Mouse (Mus musculus) stomach, embryonic 16.5 days (tissue): ENCODE measurements around the gene Cacna1c. TPM values are rescaled to one million over a fixed set of nuclear protein-coding genes. Genes with fewer than 3 reads are reported as not detected.

ENCODE experiments used
- ATAC-seq: fragments of 200-750 bp; cut with Nextera tagmentation; 2 replicates; pipeline ENCODE4 v1.8.0; 2017; ENCODE audit warnings: moderate number of reproducible peaks, moderate TSS enrichment; ENCODE audit not compliant: insufficient read depth, low FRiP score
- H3K27ac ChIP-seq: fragments of 300-500 bp; sonication (generic); 2 replicates; pipeline ENCODE4 v1.5.1; 2014; ENCODE audit warnings: low read length
- H3K27me3 ChIP-seq: fragments of 300-500 bp; sonication (generic); 2 replicates; pipeline ENCODE4 v1.6.1; 2014; ENCODE audit warnings: low read length, control low read depth, mixed read lengths; ENCODE audit not compliant: control insufficient read depth, insufficient read depth
- H3K36me3 ChIP-seq: fragments of 300-500 bp; sonication (generic); 2 replicates; pipeline ENCODE4 v1.6.1; 2014; ENCODE audit warnings: low read length; ENCODE audit not compliant: control insufficient read depth, insufficient read depth
- H3K4me1 ChIP-seq: fragments of 300-500 bp; sonication (generic); 2 replicates; pipeline ENCODE4 v1.6.1; 2014; ENCODE audit warnings: low read length, control low read depth, mixed read lengths; ENCODE audit not compliant: control insufficient read depth, insufficient read depth
- H3K4me2 ChIP-seq: fragments of 300-500 bp; sonication (generic); 2 replicates; pipeline ENCODE4 v1.6.1; 2014; ENCODE audit warnings: low read depth, low read length, mixed read lengths
- H3K4me3 ChIP-seq: fragments of 300-500 bp; sonication (generic); replicated peaks from 2 replicates; pipeline ENCODE4 v1.5.1; 2014; ENCODE audit warnings: mild to moderate bottlenecking, low read length
- H3K9ac ChIP-seq: fragments of 300-500 bp; sonication (generic); 2 replicates; pipeline ENCODE4 v1.6.1; 2014; ENCODE audit warnings: low read length
- H3K9me3 ChIP-seq: fragments of 300-500 bp; sonication (generic); replicated peaks from 2 replicates; pipeline ENCODE4 v1.6.1; 2016; ENCODE audit warnings: low read length, control low read depth; ENCODE audit not compliant: control insufficient read depth
- WGBS: fragments of 180-500 bp; shearing (Covaris S2); extraction: QIAGEN DNeasy Blood & Tissue Kit; methylation state at CpG from one replicate; pipeline ENCODE4 v1.1.7; 2014; 5-methylcytosine and 5-hydroxymethylcytosine counted together
- polyA plus RNA-seq: library from polyadenylated mRNA; unstranded; fragments of >200 nt; fragmentation: Nextera tagmentation; extraction: Ambion mirVana; gene quantifications from 2 replicates; pipeline ENCODE4 v1.2.1, GENCODE M21; 2015

The Cacna1c gene
- polyA plus RNA-seq, 1 experiment from 2014 or later: 4.3 TPM

GRCm38 (mm10) chr6:118889441-118889840, 306.8 kb downstream of the Cacna1c start:
- no peak overlapping the region for H3K4me3 ChIP-seq
- H3K4me2 ChIP-seq: no peak overlapping the region
- no peaks in the 10 kb centered on the region for H3K36me3 ChIP-seq
- no peaks in the 10 kb centered on the region for H3K27me3 ChIP-seq
- no peak overlapping the region for H3K27ac ChIP-seq
- no peaks in the 10 kb centered on the region for H3K9me3 ChIP-seq
- H3K4me1 ChIP-seq: no peaks in the 10 kb centered on the region
- 73% methylated on average over 4 of the region's 4 CpGs for WGBS
- H3K9ac ChIP-seq: no peak overlapping the region
- no peak for ATAC-seq

- no peak for ATAC-seq
- WGBS: 71% methylated on average over 8 of the region's 8 CpGs
- H3K4me1 ChIP-seq: no peaks in the 10 kb centered on the region
- no peak overlapping the region for H3K9ac ChIP-seq
- H3K27ac ChIP-seq: no peak overlapping the region
- H3K9me3 ChIP-seq: no peaks in the 10 kb centered on the region
- no peaks in the 10 kb centered on the region for H3K36me3 ChIP-seq
- no peak overlapping the region for H3K4me2 ChIP-seq
- H3K4me3 ChIP-seq: no peak overlapping the region
- H3K27me3 ChIP-seq: no peaks in the 10 kb centered on the region
Observed at GRCm38 (mm10) chr6:118887032-118887431, 309.2 kb downstream of the Cacna1c start.

- no peak overlapping the region for H3K27ac ChIP-seq
- H3K36me3 ChIP-seq: no peaks in the 10 kb centered on the region
- no peak overlapping the region for H3K9ac ChIP-seq
- H3K9me3 ChIP-seq: no peaks in the 10 kb centered on the region
- H3K4me2 ChIP-seq: no peak overlapping the region
- H3K4me1 ChIP-seq: no peaks in the 10 kb centered on the region
- H3K27me3 ChIP-seq: no peaks in the 10 kb centered on the region
- no peak for ATAC-seq
- H3K4me3 ChIP-seq: no peak overlapping the region
- WGBS: 54% methylated on average over 1 of the region's 1 CpGs
Observed at GRCm38 (mm10) chr6:118884961-118885360, 311.3 kb downstream of the Cacna1c start.

GRCm38 (mm10) chr6:118884073-118884551, 312.1 kb downstream of the Cacna1c start:
- H3K4me3 ChIP-seq: no peak overlapping the region
- WGBS: 77% methylated on average over 8 of the region's 8 CpGs
- ATAC-seq: no peak
- H3K4me2 ChIP-seq: no peak overlapping the region
- no peak overlapping the region for H3K9ac ChIP-seq
- no peaks in the 10 kb centered on the region for H3K4me1 ChIP-seq
- no peaks in the 10 kb centered on the region for H3K9me3 ChIP-seq
- no peaks in the 10 kb centered on the region for H3K36me3 ChIP-seq
- H3K27ac ChIP-seq: no peak overlapping the region
- H3K27me3 ChIP-seq: no peaks in the 10 kb centered on the region

- Histone ChIP-seq H3K4me1 (no peaks in the 10 kb centered on the region), H3K4me3 (no peak overlapping the region), H3K27ac (no peak overlapping the region), H3K36me3 (no peaks in the 10 kb centered on the region), H3K27me3 (no peaks in the 10 kb centered on the region), H3K9ac (no peak overlapping the region), H3K9me3 (no peaks in the 10 kb centered on the region), H3K4me2 (no peak overlapping the region)
- no peak for ATAC-seq
- 38% methylated on average over 2 of the region's 2 CpGs for WGBS
Observed at GRCm38 (mm10) chr6:118876204-118876603, 320.0 kb downstream of the Cacna1c start.

- Histone ChIP-seq H3K9ac (no peak overlapping the region), H3K36me3 (no peaks in the 10 kb centered on the region), H3K4me1 (no peaks in the 10 kb centered on the region), H3K4me2 (no peak overlapping the region), H3K9me3 (no peaks in the 10 kb centered on the region), H3K27me3 (no peaks in the 10 kb centered on the region), H3K27ac (no peak overlapping the region), H3K4me3 (no peak overlapping the region)
- 61% methylated on average over 7 of the region's 7 CpGs for WGBS
- no peak for ATAC-seq
Observed at GRCm38 (mm10) chr6:118870241-118870841, 325.9 kb downstream of the Cacna1c start.

- H3K4me3 ChIP-seq: no peak overlapping the region
- WGBS: 82% methylated on average over 7 of the region's 7 CpGs
- no peaks in the 10 kb centered on the region for H3K9me3 ChIP-seq
- H3K4me2 ChIP-seq: no peak overlapping the region
- H3K36me3 ChIP-seq: no peaks in the 10 kb centered on the region
- no peak for ATAC-seq
- H3K9ac ChIP-seq: no peak overlapping the region
- H3K4me1 ChIP-seq: no peaks in the 10 kb centered on the region
- H3K27me3 ChIP-seq: no peaks in the 10 kb centered on the region
- no peak overlapping the region for H3K27ac ChIP-seq
Observed at GRCm38 (mm10) chr6:118867384-118867783, 328.8 kb downstream of the Cacna1c start.

- H3K4me1 ChIP-seq: no peaks in the 10 kb centered on the region
- no peak overlapping the region for H3K27ac ChIP-seq
- WGBS: 65% methylated on average over 3 of the region's 3 CpGs
- H3K27me3 ChIP-seq: no peaks in the 10 kb centered on the region
- H3K9ac ChIP-seq: no peak overlapping the region
- no peaks in the 10 kb centered on the region for H3K9me3 ChIP-seq
- H3K4me3 ChIP-seq: no peak overlapping the region
- H3K4me2 ChIP-seq: no peak overlapping the region
- H3K36me3 ChIP-seq: no peaks in the 10 kb centered on the region
- ATAC-seq: no peak
Observed at GRCm38 (mm10) chr6:118866889-118867288, 329.3 kb downstream of the Cacna1c start.

GRCm38 (mm10) chr6:118865777-118866380, 330.3 kb downstream of the Cacna1c start:
- H3K27ac ChIP-seq: no peak overlapping the region
- WGBS: 80% methylated on average over 5 of the region's 5 CpGs
- H3K36me3 ChIP-seq: no peaks in the 10 kb centered on the region

More at GRCm38 (mm10) chr6:118865777-118866380, 330.3 kb downstream of the Cacna1c start:
- Histone ChIP-seq H3K9ac (no peak overlapping the region), H3K4me2 (no peak overlapping the region), H3K4me1 (no peaks in the 10 kb centered on the region), H3K4me3 (no peak overlapping the region), H3K9me3 (no peaks in the 10 kb centered on the region), H3K27me3 (no peaks in the 10 kb centered on the region)
- ATAC-seq: no peak
